Mouse (Mus musculus): Measurements from ENCODE around the gene Marf1. TPM values are rescaled to one million over a fixed set of nuclear protein-coding genes. Genes with fewer than 3 reads are reported as not detected.

The Marf1 gene
- polyA plus RNA-seq, 1 experiment from 2014 or later, result 9.0 TPM

DNA sequence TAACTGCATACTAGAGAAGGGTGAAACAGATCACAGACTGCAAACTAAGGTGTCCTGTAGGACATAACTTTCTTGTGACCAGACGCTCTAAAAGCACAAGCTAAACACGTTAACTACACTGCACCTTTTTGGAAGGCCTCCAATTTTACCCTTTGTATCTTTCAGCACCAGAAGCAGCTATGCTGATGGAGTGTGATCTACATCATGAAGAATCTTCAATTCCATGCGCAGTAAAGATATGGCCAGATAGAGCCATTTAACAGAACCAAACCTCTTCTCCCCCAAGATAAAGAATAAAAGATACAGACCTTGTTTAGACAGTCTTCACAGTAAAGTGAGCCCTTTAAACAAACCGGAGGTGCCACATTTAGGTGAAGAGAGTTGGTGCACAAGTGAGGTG, 11.4 kb downstream of the Marf1 start:
- peaks cover 32% of the 10 kb centered on the region for H3K36me3 ChIP-seq (ENCODE audit: control insufficient read depth, insufficient read depth)

DNA sequence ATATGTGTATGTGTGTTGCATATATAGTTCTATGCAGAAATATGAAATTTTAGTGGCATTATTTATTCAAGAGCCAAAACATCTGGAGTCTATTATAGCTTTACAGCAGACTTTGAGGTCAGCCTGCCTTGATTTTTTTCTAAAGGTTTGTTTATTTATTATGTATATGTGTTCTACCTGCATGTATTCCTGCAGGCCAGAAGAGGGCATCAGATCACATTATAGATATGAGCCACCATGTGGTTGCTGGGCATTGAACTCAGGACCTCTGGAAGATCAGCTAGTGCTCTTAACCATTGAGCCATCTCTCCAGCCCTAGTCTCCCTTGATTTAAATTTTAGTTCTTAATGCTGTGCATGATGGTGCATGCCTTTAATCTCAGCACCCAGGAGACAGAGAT, 15.4 kb downstream of the Marf1 start:
- Histone ChIP-seq H3K4me3 (ENCODE audit: low read length) (no peak overlapping the region), H3K36me3 (ENCODE audit: control insufficient read depth, insufficient read depth) (peaks cover 59% of the 10 kb centered on the region), H3K9me3 (replicated peaks; ENCODE audit: control insufficient read depth, low read length) (no peaks in the 10 kb centered on the region), H3K4me1 (ENCODE audit: control insufficient read depth, insufficient read depth, low read length) (no peaks in the 10 kb centered on the region), H3K27me3 (ENCODE audit: control insufficient read depth, insufficient read depth, low read length) (no peaks in the 10 kb centered on the region), H3K9ac (ENCODE audit: low read length) (no peak overlapping the region), H3K27ac (ENCODE audit: low read length) (no peak overlapping the region), H3K4me2 (ENCODE audit: low read depth, low read length) (no peak overlapping the region)
- ATAC-seq (replicated peaks; ENCODE audit: extremely low read depth, insufficient read depth, low FRiP score), result no peak

More for the DNA sequence above, 11.4 kb downstream of the Marf1 start:
- no peak overlapping the region for H3K9ac ChIP-seq (ENCODE audit: low read length)
- H3K4me3 ChIP-seq (ENCODE audit: low read length), result no peak overlapping the region
- no peak overlapping the region for H3K4me2 ChIP-seq (ENCODE audit: low read depth, low read length)
- no peaks in the 10 kb centered on the region for H3K27me3 ChIP-seq (ENCODE audit: control insufficient read depth, insufficient read depth, low read length)
- ATAC-seq (replicated peaks; ENCODE audit: extremely low read depth, insufficient read depth, low FRiP score), result no peak
- WGBS, result 83% methylated on average over 4 of the region's 4 CpGs
- no peak overlapping the region for H3K27ac ChIP-seq (ENCODE audit: low read length)
- no peaks in the 10 kb centered on the region for H3K9me3 ChIP-seq (replicated peaks; ENCODE audit: control insufficient read depth, low read length)
- H3K4me1 ChIP-seq (ENCODE audit: control insufficient read depth, insufficient read depth, low read length), result no peaks in the 10 kb centered on the region

DNA sequence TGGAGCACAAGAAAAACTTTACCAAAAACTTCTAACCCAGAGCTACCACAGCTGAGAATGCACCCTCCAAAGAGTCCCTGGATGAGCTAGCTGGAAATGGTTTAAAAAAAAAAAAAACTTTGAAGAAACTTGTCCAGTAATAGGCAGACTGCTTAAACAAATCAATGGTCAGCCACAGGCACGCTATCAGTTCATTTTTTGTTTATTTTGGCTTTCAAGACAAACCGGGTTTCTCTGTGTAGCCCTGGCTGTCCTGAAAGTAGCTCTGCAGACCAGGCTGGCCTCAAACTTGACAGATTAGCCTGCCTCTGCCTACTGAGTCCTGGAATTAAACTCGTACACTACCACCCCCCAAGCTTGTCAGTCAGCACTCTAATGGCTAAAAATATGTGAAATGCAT, 19.9 kb downstream of the Marf1 start:
- Histone ChIP-seq H3K4me1 (ENCODE audit: control insufficient read depth, insufficient read depth, low read length) (no peaks in the 10 kb centered on the region), H3K4me2 (ENCODE audit: low read depth, low read length) (no peak overlapping the region), H3K9me3 (replicated peaks; ENCODE audit: control insufficient read depth, low read length) (no peaks in the 10 kb centered on the region), H3K9ac (ENCODE audit: low read length) (no peak overlapping the region), H3K4me3 (ENCODE audit: low read length) (no peak overlapping the region), H3K27ac (ENCODE audit: low read length) (no peak overlapping the region), H3K27me3 (ENCODE audit: control insufficient read depth, insufficient read depth, low read length) (no peaks in the 10 kb centered on the region), H3K36me3 (ENCODE audit: control insufficient read depth, insufficient read depth) (peaks cover 57% of the 10 kb centered on the region)
- no peak for ATAC-seq (replicated peaks; ENCODE audit: extremely low read depth, insufficient read depth, low FRiP score)
- 63% methylated on average over 3 of the region's 3 CpGs for WGBS

DNA sequence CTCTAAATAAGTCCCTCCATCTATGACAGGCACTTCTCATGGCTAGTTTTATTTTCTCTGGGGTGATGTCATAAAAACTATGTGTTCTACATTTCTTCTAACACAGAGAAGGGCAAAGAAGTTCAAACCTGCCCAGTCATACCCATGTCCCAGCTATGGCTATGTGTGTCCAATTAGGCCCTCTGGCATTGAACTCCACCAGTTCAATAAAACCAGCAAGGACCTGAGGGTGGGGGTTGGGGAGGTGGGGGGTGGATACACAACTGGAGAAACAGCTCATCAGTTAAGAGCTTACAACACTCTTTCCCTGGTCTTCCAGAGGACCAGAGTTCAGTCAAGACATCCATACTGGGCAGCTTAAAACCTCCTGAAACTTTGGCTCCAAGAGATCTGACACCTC, 24.0 kb downstream of the Marf1 start:
- no peak for ATAC-seq (replicated peaks; ENCODE audit: extremely low read depth, insufficient read depth, low FRiP score)
- Histone ChIP-seq H3K36me3 (ENCODE audit: control insufficient read depth, insufficient read depth) (peaks cover 52% of the 10 kb centered on the region), H3K4me2 (ENCODE audit: low read depth, low read length) (no peak overlapping the region)

DNA sequence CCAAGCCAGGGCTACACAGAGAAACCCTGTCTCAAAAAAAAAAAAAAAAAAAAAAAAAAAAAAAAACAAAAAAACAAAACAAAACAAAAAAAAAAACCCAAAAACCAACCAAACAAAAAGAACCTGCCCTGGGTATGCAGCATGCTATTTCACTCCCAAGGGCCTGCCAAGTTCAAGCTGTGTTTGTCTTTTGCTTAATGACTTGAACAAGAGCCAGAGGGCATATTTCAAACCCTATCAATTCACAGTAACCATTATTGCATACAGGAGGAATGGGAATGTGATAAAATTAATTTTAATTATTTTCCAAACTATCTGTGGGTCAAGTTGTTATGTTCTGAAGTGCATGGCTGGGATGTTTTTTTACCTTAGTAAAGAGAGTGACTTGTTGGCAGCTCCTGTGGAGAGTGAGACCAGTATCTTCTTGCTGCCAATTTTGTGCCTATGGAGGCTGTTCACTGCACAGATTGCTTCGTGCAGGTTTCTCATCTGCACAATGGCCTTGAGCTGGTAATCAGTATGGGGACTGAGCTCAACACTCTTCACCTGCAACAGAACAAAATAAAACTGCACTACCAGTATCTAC, 25.1 kb downstream of the Marf1 start:
- no peak overlapping the region for H3K9ac ChIP-seq (ENCODE audit: low read length)
- H3K36me3 ChIP-seq (ENCODE audit: control insufficient read depth, insufficient read depth), result peaks cover 54% of the 10 kb centered on the region
- H3K4me2 ChIP-seq (ENCODE audit: low read depth, low read length), result no peak overlapping the region
- H3K27ac ChIP-seq (ENCODE audit: low read length), result no peak overlapping the region
- ATAC-seq (replicated peaks; ENCODE audit: extremely low read depth, insufficient read depth, low FRiP score), result no peak
- H3K4me1 ChIP-seq (ENCODE audit: control insufficient read depth, insufficient read depth, low read length), result no peaks in the 10 kb centered on the region
- no peak overlapping the region for H3K4me3 ChIP-seq (ENCODE audit: low read length)
- H3K27me3 ChIP-seq (ENCODE audit: control insufficient read depth, insufficient read depth, low read length), result no peaks in the 10 kb centered on the region
- H3K9me3 ChIP-seq (replicated peaks; ENCODE audit: control insufficient read depth, low read length), result no peaks in the 10 kb centered on the region
- 74% methylated on average over 1 of the region's 1 CpGs for WGBS

More for the DNA sequence above, 24.0 kb downstream of the Marf1 start:
- no peaks in the 10 kb centered on the region for H3K9me3 ChIP-seq (replicated peaks; ENCODE audit: control insufficient read depth, low read length)
- no peaks in the 10 kb centered on the region for H3K27me3 ChIP-seq (ENCODE audit: control insufficient read depth, insufficient read depth, low read length)
- no peak overlapping the region for H3K27ac ChIP-seq (ENCODE audit: low read length)
- no peaks in the 10 kb centered on the region for H3K4me1 ChIP-seq (ENCODE audit: control insufficient read depth, insufficient read depth, low read length)
- no peak overlapping the region for H3K4me3 ChIP-seq (ENCODE audit: low read length)
- no peak overlapping the region for H3K9ac ChIP-seq (ENCODE audit: low read length)

DNA sequence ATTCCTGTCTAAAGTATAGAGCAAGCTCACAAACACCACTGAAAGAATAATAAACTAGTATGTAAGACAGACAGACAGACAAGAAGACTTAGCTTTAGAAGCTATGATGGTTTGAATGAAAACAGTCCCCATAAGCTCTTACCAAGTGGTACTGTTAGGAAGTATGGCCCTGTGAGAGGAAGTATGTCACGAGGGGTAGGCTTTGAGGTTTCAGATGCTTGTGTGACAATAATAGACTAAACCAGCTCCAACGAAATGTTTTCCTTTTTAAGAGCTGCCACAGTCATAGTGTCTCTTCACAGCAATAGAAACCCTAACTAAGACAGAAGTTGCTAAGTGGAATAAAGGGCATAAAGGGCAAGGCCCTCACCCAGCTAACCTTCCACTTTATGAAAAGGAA, 28.1 kb downstream of the Marf1 start:
- H3K9ac ChIP-seq (ENCODE audit: low read length), result no peak overlapping the region
- H3K4me2 ChIP-seq (ENCODE audit: low read depth, low read length), result no peak overlapping the region
- no peak for ATAC-seq (replicated peaks; ENCODE audit: extremely low read depth, insufficient read depth, low FRiP score)
- no peak overlapping the region for H3K27ac ChIP-seq (ENCODE audit: low read length)
- H3K4me1 ChIP-seq (ENCODE audit: control insufficient read depth, insufficient read depth, low read length), result no peaks in the 10 kb centered on the region
- peaks cover 50% of the 10 kb centered on the region for H3K36me3 ChIP-seq (ENCODE audit: control insufficient read depth, insufficient read depth)
- H3K4me3 ChIP-seq (ENCODE audit: low read length), result no peak overlapping the region
- WGBS, result 80% methylated on average over 2 of the region's 2 CpGs
- H3K9me3 ChIP-seq (replicated peaks; ENCODE audit: control insufficient read depth, low read length), result no peaks in the 10 kb centered on the region
- H3K27me3 ChIP-seq (ENCODE audit: control insufficient read depth, insufficient read depth, low read length), result no peaks in the 10 kb centered on the region

DNA sequence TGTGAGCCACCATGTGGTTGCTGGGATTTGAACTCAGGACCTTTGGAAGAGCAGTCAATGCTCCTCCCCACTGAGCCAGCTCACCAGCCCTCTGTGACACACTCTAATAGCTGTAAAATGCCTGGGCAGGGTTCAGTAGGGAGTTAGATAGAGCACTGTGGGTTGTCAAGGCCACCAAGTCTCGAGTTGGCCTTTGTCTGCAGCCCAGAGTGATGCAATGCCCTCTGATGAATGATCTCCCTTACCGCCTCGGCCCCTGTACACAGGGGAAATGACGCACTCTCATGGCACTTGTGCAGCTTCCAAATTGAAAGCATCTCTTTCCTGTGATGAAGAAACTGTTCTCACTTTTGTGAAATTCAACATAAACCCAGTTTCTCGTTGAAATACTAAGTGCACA, 31.3 kb downstream of the Marf1 start:
- Histone ChIP-seq H3K4me3 (ENCODE audit: low read length) (no peak overlapping the region), H3K4me2 (ENCODE audit: low read depth, low read length) (no peak overlapping the region), H3K9ac (ENCODE audit: low read length) (no peak overlapping the region), H3K4me1 (ENCODE audit: control insufficient read depth, insufficient read depth, low read length) (no peaks in the 10 kb centered on the region), H3K9me3 (replicated peaks; ENCODE audit: control insufficient read depth, low read length) (no peaks in the 10 kb centered on the region), H3K36me3 (ENCODE audit: control insufficient read depth, insufficient read depth) (peaks cover 57% of the 10 kb centered on the region), H3K27me3 (ENCODE audit: control insufficient read depth, insufficient read depth, low read length) (no peaks in the 10 kb centered on the region), H3K27ac (ENCODE audit: low read length) (no peak overlapping the region)
- no peak for ATAC-seq (replicated peaks; ENCODE audit: extremely low read depth, insufficient read depth, low FRiP score)
- 78% methylated on average over 5 of the region's 5 CpGs for WGBS

DNA sequence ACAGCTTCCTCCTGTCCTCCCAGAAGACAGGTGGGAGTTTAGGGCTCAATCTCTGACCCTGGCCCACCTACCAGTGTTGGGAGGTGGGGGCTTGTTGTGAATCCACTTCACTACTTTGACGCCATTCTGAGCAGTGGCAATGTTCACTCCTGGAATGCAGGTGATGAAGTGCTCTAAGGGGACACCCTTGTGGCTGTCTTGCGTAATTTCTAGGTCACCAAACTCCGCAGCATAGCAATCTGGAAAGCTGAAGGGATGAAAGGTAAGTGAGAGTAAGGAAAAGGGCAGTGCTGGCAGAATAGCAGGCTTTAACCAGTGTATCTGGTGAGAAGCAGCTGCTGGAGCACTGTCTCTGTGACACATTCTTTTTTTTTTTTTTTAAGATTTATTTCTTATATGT, 31.8 kb downstream of the Marf1 start:
- ATAC-seq (replicated peaks; ENCODE audit: extremely low read depth, insufficient read depth, low FRiP score), result no peak
- H3K36me3 ChIP-seq (ENCODE audit: control insufficient read depth, insufficient read depth), result peaks cover 53% of the 10 kb centered on the region
- H3K9me3 ChIP-seq (replicated peaks; ENCODE audit: control insufficient read depth, low read length), result no peaks in the 10 kb centered on the region
- no peak overlapping the region for H3K4me2 ChIP-seq (ENCODE audit: low read depth, low read length)
- H3K4me1 ChIP-seq (ENCODE audit: control insufficient read depth, insufficient read depth, low read length), result no peaks in the 10 kb centered on the region
- WGBS, result 77% methylated on average over 3 of the region's 3 CpGs
- H3K27ac ChIP-seq (ENCODE audit: low read length), result no peak overlapping the region
- H3K27me3 ChIP-seq (ENCODE audit: control insufficient read depth, insufficient read depth, low read length), result no peaks in the 10 kb centered on the region
- no peak overlapping the region for H3K4me3 ChIP-seq (ENCODE audit: low read length)
- no peak overlapping the region for H3K9ac ChIP-seq (ENCODE audit: low read length)

DNA sequence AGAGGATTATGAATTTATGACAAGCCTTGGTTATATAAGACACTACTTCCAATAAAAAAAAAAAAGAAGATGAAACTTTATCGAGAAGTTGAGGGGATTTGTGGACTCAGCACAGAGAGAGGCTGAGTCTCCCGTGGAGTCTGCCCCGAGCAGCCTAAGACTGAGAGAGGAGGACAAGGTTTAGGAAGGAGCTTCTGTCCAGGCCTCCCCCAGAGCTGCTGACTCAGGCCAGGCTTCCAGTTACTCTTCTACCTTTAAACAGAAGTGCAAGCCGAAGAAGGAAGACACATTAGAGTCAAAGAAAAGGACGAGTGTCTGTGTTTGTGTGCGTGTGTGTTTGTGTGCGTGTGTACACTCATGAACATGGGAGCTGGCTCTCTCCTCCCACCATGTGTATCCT, 32.4 kb downstream of the Marf1 start:
- Histone ChIP-seq H3K4me2 (ENCODE audit: low read depth, low read length) (no peak overlapping the region), H3K4me3 (ENCODE audit: low read length) (no peak overlapping the region), H3K36me3 (ENCODE audit: control insufficient read depth, insufficient read depth) (peaks cover 51% of the 10 kb centered on the region), H3K4me1 (ENCODE audit: control insufficient read depth, insufficient read depth, low read length) (no peaks in the 10 kb centered on the region), H3K9me3 (replicated peaks; ENCODE audit: control insufficient read depth, low read length) (no peaks in the 10 kb centered on the region), H3K27ac (ENCODE audit: low read length) (no peak overlapping the region), H3K27me3 (ENCODE audit: control insufficient read depth, insufficient read depth, low read length) (no peaks in the 10 kb centered on the region), H3K9ac (ENCODE audit: low read length) (no peak overlapping the region)
- ATAC-seq (replicated peaks; ENCODE audit: extremely low read depth, insufficient read depth, low FRiP score), result no peak
- WGBS, result 89% methylated on average over 7 of the region's 7 CpGs

DNA sequence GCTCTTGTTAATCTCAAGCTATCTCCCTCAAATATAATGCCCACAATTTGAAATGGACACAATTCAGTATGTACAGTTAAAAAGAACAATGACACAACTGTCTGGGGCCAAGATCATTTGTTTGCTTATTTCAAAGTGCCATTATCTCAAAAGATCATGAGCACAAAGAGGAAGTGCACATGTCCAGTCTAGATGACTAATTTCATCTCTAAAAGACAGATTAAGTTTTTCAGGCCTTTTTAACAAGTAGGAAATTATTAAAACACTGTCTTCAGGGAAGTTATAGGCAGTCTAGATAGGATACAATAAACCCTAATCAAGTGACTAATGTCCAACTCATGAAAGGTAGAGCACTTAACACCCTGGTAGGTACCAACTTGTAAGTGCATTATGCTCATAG, 34.2 kb downstream of the Marf1 start:
- Histone ChIP-seq H3K4me3 (ENCODE audit: low read length) (no peak overlapping the region), H3K36me3 (ENCODE audit: control insufficient read depth, insufficient read depth) (peaks cover 55% of the 10 kb centered on the region), H3K9me3 (replicated peaks; ENCODE audit: control insufficient read depth, low read length) (no peaks in the 10 kb centered on the region), H3K4me1 (ENCODE audit: control insufficient read depth, insufficient read depth, low read length) (no peaks in the 10 kb centered on the region), H3K27me3 (ENCODE audit: control insufficient read depth, insufficient read depth, low read length) (no peaks in the 10 kb centered on the region), H3K9ac (ENCODE audit: low read length) (no peak overlapping the region), H3K27ac (ENCODE audit: low read length) (no peak overlapping the region), H3K4me2 (ENCODE audit: low read depth, low read length) (no peak overlapping the region)
- no peak for ATAC-seq (replicated peaks; ENCODE audit: extremely low read depth, insufficient read depth, low FRiP score)
